Mouse (Mus musculus) G1E (cell line): ENCODE measurements at regions not wholly inside any gene's neighbourhood (a gene's known extent, or its start where the extent isn't known, plus 50 kb on each side); places are given as distances from the start of the nearest gene placed in this dataset.

Experiments
- CTCF ChIP-seq: IDR thresholded peaks from 2 replicates; pipeline ENCODE4 v1.5.1; 2012; ENCODE audit warnings: low read depth, low read length, inconsistent platforms, mixed read lengths
- GATA1 ChIP-seq: IDR thresholded peaks from 2 replicates; pipeline ENCODE4 v1.6.1; 2012; ENCODE audit warnings: borderline replicate concordance, low read length, inconsistent platforms, mixed read lengths
- GATA2 ChIP-seq: IDR thresholded peaks from 2 replicates; pipeline ENCODE4 v1.6.1; 2012; ENCODE audit warnings: low read depth, low read length, inconsistent platforms, borderline replicate concordance
- POLR2AphosphoS5 ChIP-seq: IDR thresholded peaks from 2 replicates; pipeline ENCODE4 v1.6.1; 2012; ENCODE audit warnings: low read depth, low read length, inconsistent platforms; ENCODE audit not compliant: insufficient replicate concordance
- TAL1 ChIP-seq: conservative IDR thresholded peaks from 2 replicates; pipeline ENCODE4 v1.6.1; 2012; ENCODE audit warnings: low read depth, low read length, inconsistent platforms, mixed read lengths

- TF ChIP-seq GATA1 (no peak), TAL1 (no peak), CTCF (no peak), POLR2AphosphoS5 (no peak), GATA2 (no peak)
These were observed 79.9 kb upstream of the Lyplal1 start for GRCm38 (mm10) chr1:186197057-186197456.
